Mouse (Mus musculus): ENCODE measurements around the gene Fgf3. TPM values are rescaled to one million over a fixed set of nuclear protein-coding genes. Genes with fewer than 3 reads are reported as not detected.

The Fgf3 gene
- polyA plus RNA-seq, 1 experiment from 2014 or later, result 2.3 TPM

DNA sequence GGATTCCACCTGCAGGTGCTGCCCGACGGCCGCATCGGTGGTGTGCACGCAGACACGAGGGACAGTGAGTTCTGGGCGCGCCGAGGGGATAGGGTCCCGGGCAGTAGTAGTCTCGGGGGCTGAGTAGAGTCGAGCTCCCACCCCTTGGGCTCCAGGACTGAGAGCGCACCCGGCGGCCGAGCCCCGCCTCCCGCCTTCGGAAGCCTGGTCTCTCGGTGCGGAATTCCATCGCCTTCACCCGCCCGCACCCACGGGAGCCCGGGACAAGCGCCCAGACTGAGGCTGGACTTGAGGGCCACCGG is 23.8 kb downstream of the Fgf3 start:
- H3K4me2 ChIP-seq, result peak overlapping the region; percentile 47
- peak overlapping the region; percentile 25 for H3K4me3 ChIP-seq
- peaks cover 14% of the 10 kb centered on the region for H3K4me1 ChIP-seq
- H3K9me3 ChIP-seq (replicated peaks), result no peaks in the 10 kb centered on the region
- H3K36me3 ChIP-seq (ENCODE audit: poor library complexity, severe bottlenecking), result no peaks in the 10 kb centered on the region
- no peak overlapping the region for H3K27ac ChIP-seq
- under 1% methylated on average over 21 of the region's 28 CpGs for WGBS
- no peak for ATAC-seq
- H3K9ac ChIP-seq, result no peak overlapping the region
- peaks cover 88% of the 10 kb centered on the region for H3K27me3 ChIP-seq

- Histone ChIP-seq H3K9ac (no peak overlapping the region), H3K9me3 (replicated peaks) (no peaks in the 10 kb centered on the region), H3K27ac (no peak overlapping the region), H3K4me3 (peak overlapping the region; percentile 25), H3K4me1 (peaks cover 14% of the 10 kb centered on the region), H3K27me3 (peaks cover 91% of the 10 kb centered on the region), H3K36me3 (ENCODE audit: poor library complexity, severe bottlenecking) (no peaks in the 10 kb centered on the region), H3K4me2 (peak overlapping the region; percentile 47)
- WGBS, result under 1% methylated on average over 15 of the region's 15 CpGs
- no peak for ATAC-seq
Measured at GRCm38 (mm10) chr7:144862126-144862525, 24.2 kb downstream of the Fgf3 start.

DNA sequence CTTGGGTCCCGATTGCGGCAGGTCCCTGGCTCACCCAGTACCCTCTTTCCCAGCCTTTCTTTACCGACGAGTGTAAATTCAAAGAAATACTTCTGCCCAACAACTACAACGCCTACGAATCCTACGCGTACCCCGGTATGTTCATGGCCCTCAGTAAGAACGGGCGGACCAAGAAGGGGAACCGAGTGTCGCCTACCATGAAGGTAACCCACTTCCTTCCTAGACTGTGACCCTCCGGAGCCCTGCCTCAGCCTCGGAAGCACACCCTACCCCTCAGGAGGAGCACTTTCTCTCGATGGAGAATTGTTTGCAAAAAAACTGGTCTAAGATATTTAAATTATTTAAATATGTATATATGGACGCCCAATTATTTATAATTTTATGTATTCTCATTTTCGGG is 24.8 kb downstream of the Fgf3 start:
- WGBS, result 3% methylated on average over 18 of the region's 18 CpGs
- Histone ChIP-seq H3K9ac (no peak overlapping the region), H3K9me3 (replicated peaks) (no peaks in the 10 kb centered on the region), H3K36me3 (ENCODE audit: poor library complexity, severe bottlenecking) (no peaks in the 10 kb centered on the region), H3K4me2 (no peak overlapping the region), H3K4me1 (peaks cover 14% of the 10 kb centered on the region), H3K27me3 (peaks cover 95% of the 10 kb centered on the region), H3K4me3 (no peak overlapping the region), H3K27ac (no peak overlapping the region)
- ATAC-seq, result no peak

DNA sequence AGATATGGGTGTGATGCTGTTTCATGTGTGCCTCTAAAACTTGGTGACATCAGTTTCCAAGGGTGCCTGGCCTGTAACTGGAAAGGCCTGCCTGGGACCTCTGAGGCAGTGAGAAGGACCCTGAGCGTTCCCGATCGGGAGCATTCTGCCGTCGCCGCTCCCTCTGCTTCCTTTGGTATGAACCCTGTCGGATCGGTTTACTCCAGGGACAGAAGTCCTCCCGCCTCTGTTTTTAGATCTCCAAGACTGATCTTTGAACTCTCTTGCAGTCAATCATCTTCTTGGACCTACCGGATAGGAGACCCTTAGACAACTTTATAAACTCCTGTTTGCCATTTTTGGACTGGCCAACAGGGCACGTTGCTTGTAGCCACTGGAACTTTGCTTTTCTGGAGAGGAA is 25.3 kb downstream of the Fgf3 start:
- H3K4me2 ChIP-seq, result no peak overlapping the region
- no peak overlapping the region for H3K27ac ChIP-seq
- H3K36me3 ChIP-seq (ENCODE audit: poor library complexity, severe bottlenecking), result no peaks in the 10 kb centered on the region
- ATAC-seq, result no peak
- no peaks in the 10 kb centered on the region for H3K9me3 ChIP-seq (replicated peaks)
- peaks cover 91% of the 10 kb centered on the region for H3K27me3 ChIP-seq
- H3K4me3 ChIP-seq, result no peak overlapping the region
- WGBS, result under 1% methylated on average over 11 of the region's 11 CpGs
- peaks cover 14% of the 10 kb centered on the region for H3K4me1 ChIP-seq
- H3K9ac ChIP-seq, result no peak overlapping the region

GRCm38 (mm10) chr7:144864160-144864670 is 26.3 kb downstream of the Fgf3 start:
- H3K4me1 ChIP-seq, result peaks cover 14% of the 10 kb centered on the region
- H3K4me2 ChIP-seq, result no peak overlapping the region
- H3K27ac ChIP-seq, result no peak overlapping the region
- no peak for ATAC-seq
- no peaks in the 10 kb centered on the region for H3K9me3 ChIP-seq (replicated peaks)
- H3K4me3 ChIP-seq, result no peak overlapping the region
- 41% methylated on average over 3 of the region's 3 CpGs for WGBS
- H3K9ac ChIP-seq, result no peak overlapping the region
- no peaks in the 10 kb centered on the region for H3K36me3 ChIP-seq (ENCODE audit: poor library complexity, severe bottlenecking)
- peaks cover 82% of the 10 kb centered on the region for H3K27me3 ChIP-seq

GRCm38 (mm10) chr7:144867161-144867560 is 29.3 kb downstream of the Fgf3 start:
- Histone ChIP-seq H3K4me2 (no peak overlapping the region), H3K27me3 (peaks cover 53% of the 10 kb centered on the region), H3K9me3 (replicated peaks) (no peaks in the 10 kb centered on the region), H3K36me3 (ENCODE audit: poor library complexity, severe bottlenecking) (no peaks in the 10 kb centered on the region), H3K27ac (no peak overlapping the region), H3K4me3 (no peak overlapping the region), H3K4me1 (peaks cover under 1% of the 10 kb centered on the region), H3K9ac (no peak overlapping the region)
- no peak for ATAC-seq
- 63% methylated on average over 4 of the region's 4 CpGs for WGBS

- H3K9ac ChIP-seq, result no peak overlapping the region
- no peaks in the 10 kb centered on the region for H3K9me3 ChIP-seq (replicated peaks)
- H3K27ac ChIP-seq, result no peak overlapping the region
- ATAC-seq, result no peak
- H3K4me2 ChIP-seq, result no peak overlapping the region
- peaks cover 48% of the 10 kb centered on the region for H3K27me3 ChIP-seq
- 81% methylated on average over 8 of the region's 8 CpGs for WGBS
- no peaks in the 10 kb centered on the region for H3K36me3 ChIP-seq (ENCODE audit: poor library complexity, severe bottlenecking)
- H3K4me1 ChIP-seq, result no peaks in the 10 kb centered on the region
- H3K4me3 ChIP-seq, result no peak overlapping the region
Measured at GRCm38 (mm10) chr7:144867602-144868001, 29.7 kb downstream of the Fgf3 start.

DNA sequence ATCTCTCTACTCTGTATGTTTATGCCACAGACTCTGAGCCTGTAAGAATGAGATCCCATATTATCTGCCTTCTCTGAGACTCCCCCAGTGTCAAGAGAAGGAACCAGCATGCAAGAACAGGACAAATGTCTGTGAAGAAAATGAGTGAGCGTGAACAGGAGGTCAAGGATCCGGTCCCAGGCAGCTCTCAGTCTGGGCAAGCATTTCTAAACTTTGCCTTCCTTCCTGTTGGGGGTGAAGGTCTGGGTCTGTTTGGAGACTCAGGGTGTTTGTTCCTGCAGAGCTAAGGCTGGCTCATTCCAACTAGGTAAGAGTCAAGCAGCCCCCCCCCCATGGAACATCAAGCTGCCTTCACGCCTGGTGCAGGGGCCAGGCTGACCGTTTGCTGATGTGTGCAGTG is 34.5 kb downstream of the Fgf3 start:
- peaks cover 4% of the 10 kb centered on the region; the same call in 1 of the 2 replicates for H3K27me3 ChIP-seq
- peaks cover 9% of the 10 kb centered on the region for H3K4me1 ChIP-seq
- no peaks in the 10 kb centered on the region for H3K36me3 ChIP-seq (ENCODE audit: poor library complexity, severe bottlenecking)
- no peak overlapping the region for H3K27ac ChIP-seq
- no peak overlapping the region for H3K9ac ChIP-seq
- 73% methylated on average over 4 of the region's 4 CpGs for WGBS
- no peaks in the 10 kb centered on the region for H3K9me3 ChIP-seq (replicated peaks)
- no peak for ATAC-seq
- H3K4me2 ChIP-seq, result no peak overlapping the region
- H3K4me3 ChIP-seq, result no peak overlapping the region

DNA sequence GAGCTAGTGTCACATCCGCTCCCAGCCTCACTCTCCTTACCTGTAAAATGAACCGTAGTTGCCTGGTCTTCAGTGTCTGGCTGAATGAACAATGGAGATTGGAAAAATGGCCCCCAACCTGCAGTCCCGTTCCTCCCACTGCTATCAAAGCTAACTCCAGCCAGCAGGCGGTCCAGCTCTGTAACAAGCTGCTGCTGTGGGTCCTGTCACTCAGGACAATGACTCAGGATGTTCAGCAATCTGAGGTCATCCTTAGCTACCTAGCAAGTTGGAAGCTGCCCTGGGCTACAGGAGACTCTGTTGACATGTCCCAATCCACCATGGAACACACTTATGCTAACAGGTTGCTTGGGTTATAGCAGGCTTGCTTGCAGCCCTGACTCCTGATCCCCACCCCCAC is 35.3 kb downstream of the Fgf3 start:
- Histone ChIP-seq H3K9ac (no peak overlapping the region), H3K4me1 (peaks cover 9% of the 10 kb centered on the region), H3K27ac (no peak overlapping the region), H3K4me2 (no peak overlapping the region), H3K9me3 (replicated peaks) (no peaks in the 10 kb centered on the region), H3K4me3 (no peak overlapping the region), H3K27me3 (peaks cover 3% of the 10 kb centered on the region; the same call in 1 of the 2 replicates), H3K36me3 (ENCODE audit: poor library complexity, severe bottlenecking) (no peaks in the 10 kb centered on the region)
- WGBS, result 75% methylated on average over 4 of the region's 4 CpGs
- ATAC-seq, result no peak

DNA sequence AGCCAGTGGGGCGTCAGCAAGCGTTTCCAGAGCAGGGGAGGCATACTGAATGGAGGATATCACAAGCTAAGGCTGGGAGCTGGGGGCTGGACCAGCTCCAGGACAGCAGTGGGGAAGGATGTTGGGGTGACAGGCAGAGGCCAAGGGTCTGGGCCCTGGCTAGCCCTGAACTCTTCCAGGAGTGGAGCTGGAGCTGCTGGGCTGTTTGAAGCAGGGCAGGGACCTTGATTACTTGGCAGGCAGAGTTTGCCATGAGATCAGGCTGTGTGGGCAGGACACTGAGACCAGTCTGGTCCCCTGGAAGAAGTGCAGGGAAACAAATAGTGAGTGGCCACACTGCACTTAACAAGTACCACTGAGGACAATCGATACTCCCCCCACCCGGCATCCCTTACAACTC is 36.3 kb downstream of the Fgf3 start:
- peaks cover 3% of the 10 kb centered on the region; the same call in 1 of the 2 replicates for H3K27me3 ChIP-seq
- H3K4me1 ChIP-seq, result peaks cover 9% of the 10 kb centered on the region
- no peak overlapping the region for H3K4me3 ChIP-seq
- H3K4me2 ChIP-seq, result no peak overlapping the region
- no peaks in the 10 kb centered on the region for H3K36me3 ChIP-seq (ENCODE audit: poor library complexity, severe bottlenecking)
- no peak for ATAC-seq
- no peak overlapping the region for H3K27ac ChIP-seq
- WGBS, result 61% methylated on average over 4 of the region's 4 CpGs
- no peak overlapping the region for H3K9ac ChIP-seq
- H3K9me3 ChIP-seq (replicated peaks), result no peaks in the 10 kb centered on the region

DNA sequence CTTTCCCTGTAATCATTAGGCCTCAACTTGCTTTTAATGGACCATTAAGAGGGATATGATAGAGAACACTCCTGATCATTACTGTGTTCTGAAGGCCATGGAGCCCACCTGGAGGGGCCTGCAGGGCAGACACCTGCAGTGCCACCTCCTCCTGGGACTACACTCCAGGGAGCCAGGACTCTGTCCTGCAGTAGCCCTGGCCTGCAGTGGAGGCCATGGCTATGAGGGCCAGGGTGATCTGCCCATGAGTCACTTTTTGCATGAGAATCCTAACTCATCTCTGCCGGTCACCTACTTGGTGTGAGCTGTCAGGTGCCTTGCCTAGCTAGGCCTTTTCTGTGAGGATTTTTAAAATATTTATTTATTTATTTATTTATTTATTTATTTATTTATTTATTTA is 40.5 kb downstream of the Fgf3 start:
- Histone ChIP-seq H3K4me3 (no peak overlapping the region), H3K36me3 (ENCODE audit: poor library complexity, severe bottlenecking) (no peaks in the 10 kb centered on the region), H3K9ac (no peak overlapping the region), H3K4me1 (peaks cover 9% of the 10 kb centered on the region), H3K4me2 (no peak overlapping the region), H3K9me3 (replicated peaks) (no peaks in the 10 kb centered on the region), H3K27me3 (peaks cover 3% of the 10 kb centered on the region; the same call in 1 of the 2 replicates), H3K27ac (no peak overlapping the region)
- WGBS, result 100% methylated on average over 1 of the region's 1 CpGs
- ATAC-seq, result no peak

GRCm38 (mm10) chr7:144883106-144883505 is 45.2 kb downstream of the Fgf3 start:
- ATAC-seq, result no peak
- Histone ChIP-seq H3K36me3 (ENCODE audit: poor library complexity, severe bottlenecking) (no peaks in the 10 kb centered on the region), H3K4me1 (no peaks in the 10 kb centered on the region), H3K9ac (no peak overlapping the region), H3K9me3 (replicated peaks) (no peaks in the 10 kb centered on the region), H3K4me3 (no peak overlapping the region), H3K27me3 (0 out of 2 replicates have a peak, but pooled peaks cover 6% of the 10 kb centered on the region), H3K4me2 (no peak overlapping the region), H3K27ac (no peak overlapping the region)
- WGBS, result 40% methylated on average over 2 of the region's 2 CpGs

GRCm38 (mm10) chr7:144887672-144888071 is 49.8 kb downstream of the Fgf3 start:
- no peak overlapping the region for H3K4me2 ChIP-seq
- H3K27ac ChIP-seq, result no peak overlapping the region
- ATAC-seq, result no peak
- H3K9me3 ChIP-seq (replicated peaks), result no peaks in the 10 kb centered on the region
- H3K27me3 ChIP-seq, result peaks cover 41% of the 10 kb centered on the region
- no peaks in the 10 kb centered on the region for H3K36me3 ChIP-seq (ENCODE audit: poor library complexity, severe bottlenecking)
- H3K9ac ChIP-seq, result no peak overlapping the region
- no peak overlapping the region for H3K4me3 ChIP-seq
- 88% methylated on average over 2 of the region's 2 CpGs for WGBS
- H3K4me1 ChIP-seq, result peaks cover 8% of the 10 kb centered on the region; the same call in 1 of the 2 replicates
